Mouse (Mus musculus): ENCODE data around the gene Hk1.

- no peak for TF ChIP-seq CTCF (IDR thresholded peaks at IDR 0.05; ENCODE audit: low read depth, low read length)
- TF ChIP-seq GATA1 (IDR thresholded peaks at IDR 0.05; ENCODE audit: borderline replicate concordance, low read length) = no peak
Observed at GRCm38 (mm10) chr10:62300006-62300827, 79.5 kb downstream of the Hk1 start.
